Mouse (Mus musculus): ENCODE data around the gene Cox6b2.
A peak's percentile ranks its signal among the peaks of the same experiment; 100 is the strongest.

The Cox6b2 gene

GRCm38 (mm10) chr7:4719276-4719675 is 33.6 kb downstream of the Cox6b2 start:
- DNase-seq (ENCODE audit: extremely low spot score): no peak

GRCm38 (mm10) chr7:4716955-4717354 is 35.9 kb downstream of the Cox6b2 start:
- no peak for DNase-seq (ENCODE audit: extremely low spot score)

- no peak for DNase-seq (ENCODE audit: extremely low spot score)
Measured at GRCm38 (mm10) chr7:4712594-4712993, 40.3 kb downstream of the Cox6b2 start.

GRCm38 (mm10) chr7:4705098-4705497 is 47.8 kb downstream of the Cox6b2 start:
- DNase-seq (ENCODE audit: extremely low spot score): peak; percentile 37

GRCm38 (mm10) chr7:4703195-4703594 is 49.7 kb downstream of the Cox6b2 start:
- no peak for DNase-seq (ENCODE audit: extremely low spot score)

- no peak for DNase-seq (ENCODE audit: extremely low spot score)
Measured at GRCm38 (mm10) chr7:4702334-4702733, 50.6 kb downstream of the Cox6b2 start.
